Mouse (Mus musculus): ENCODE results near the gene Aldh8a1. TPM values are rescaled to one million over a fixed set of nuclear protein-coding genes. Genes with fewer than 3 reads are reported as not detected.

The Aldh8a1 gene
- polyA plus RNA-seq, 1 experiment from 2014 or later = 0.09 TPM

- no peaks in the 10 kb centered on the region for H3K4me1 ChIP-seq (replicated peaks; ENCODE audit: control insufficient read depth, insufficient read depth, low read length)
- H3K9ac ChIP-seq (ENCODE audit: low read length) = no peak overlapping the region
- no peak overlapping the region for H3K27ac ChIP-seq (ENCODE audit: low read length)
- no peak for ATAC-seq (ENCODE audit: low read depth)
- H3K27me3 ChIP-seq (ENCODE audit: control insufficient read depth, insufficient read depth, low read depth, low read length) = no peaks in the 10 kb centered on the region
- no peak overlapping the region for H3K4me3 ChIP-seq (ENCODE audit: low read length)
- H3K36me3 ChIP-seq (ENCODE audit: control insufficient read depth, insufficient read depth, low read length) = peaks cover 26% of the 10 kb centered on the region
- H3K4me2 ChIP-seq (ENCODE audit: low read depth, low read length) = no peak overlapping the region
- no peaks in the 10 kb centered on the region for H3K9me3 ChIP-seq (ENCODE audit: control insufficient read depth, low read length)
- WGBS = 90% methylated on average over 7 of the region's 7 CpGs
Measured at GRCm38 (mm10) chr10:21364946-21365345, 12.1 kb upstream of the Aldh8a1 start.

- H3K9me3 ChIP-seq (ENCODE audit: control insufficient read depth, low read length) = no peaks in the 10 kb centered on the region
- WGBS = 71% methylated on average over 4 of the region's 4 CpGs
- peaks cover 22% of the 10 kb centered on the region for H3K36me3 ChIP-seq (ENCODE audit: control insufficient read depth, insufficient read depth, low read length)
- no peak overlapping the region for H3K4me3 ChIP-seq (ENCODE audit: low read length)
- no peak overlapping the region for H3K9ac ChIP-seq (ENCODE audit: low read length)
- H3K27me3 ChIP-seq (ENCODE audit: control insufficient read depth, insufficient read depth, low read depth, low read length) = no peaks in the 10 kb centered on the region
- H3K4me1 ChIP-seq (replicated peaks; ENCODE audit: control insufficient read depth, insufficient read depth, low read length) = no peaks in the 10 kb centered on the region
- no peak overlapping the region for H3K27ac ChIP-seq (ENCODE audit: low read length)
- ATAC-seq (ENCODE audit: low read depth) = no peak
- H3K4me2 ChIP-seq (ENCODE audit: low read depth, low read length) = no peak overlapping the region
Measured at GRCm38 (mm10) chr10:21365897-21366296, 11.2 kb upstream of the Aldh8a1 start.

GRCm38 (mm10) chr10:21366471-21366870 lies 10.6 kb upstream of the Aldh8a1 start:
- Histone ChIP-seq H3K9ac (ENCODE audit: low read length) (no peak overlapping the region), H3K36me3 (ENCODE audit: control insufficient read depth, insufficient read depth, low read length) (peaks cover 22% of the 10 kb centered on the region), H3K27me3 (ENCODE audit: control insufficient read depth, insufficient read depth, low read depth, low read length) (no peaks in the 10 kb centered on the region), H3K27ac (ENCODE audit: low read length) (no peak overlapping the region), H3K4me2 (ENCODE audit: low read depth, low read length) (no peak overlapping the region), H3K4me1 (replicated peaks; ENCODE audit: control insufficient read depth, insufficient read depth, low read length) (no peaks in the 10 kb centered on the region), H3K9me3 (ENCODE audit: control insufficient read depth, low read length) (no peaks in the 10 kb centered on the region), H3K4me3 (ENCODE audit: low read length) (no peak overlapping the region)
- 61% methylated on average over 3 of the region's 3 CpGs for WGBS
- no peak for ATAC-seq (ENCODE audit: low read depth)

GRCm38 (mm10) chr10:21367481-21367880 lies 9.6 kb upstream of the Aldh8a1 start:
- Histone ChIP-seq H3K36me3 (ENCODE audit: control insufficient read depth, insufficient read depth, low read length) (peaks cover 22% of the 10 kb centered on the region), H3K9ac (ENCODE audit: low read length) (no peak overlapping the region), H3K4me1 (replicated peaks; ENCODE audit: control insufficient read depth, insufficient read depth, low read length) (no peaks in the 10 kb centered on the region), H3K27me3 (ENCODE audit: control insufficient read depth, insufficient read depth, low read depth, low read length) (no peaks in the 10 kb centered on the region), H3K9me3 (ENCODE audit: control insufficient read depth, low read length) (no peaks in the 10 kb centered on the region), H3K4me2 (ENCODE audit: low read depth, low read length) (no peak overlapping the region), H3K27ac (ENCODE audit: low read length) (no peak overlapping the region), H3K4me3 (ENCODE audit: low read length) (no peak overlapping the region)
- ATAC-seq (ENCODE audit: low read depth) = no peak
- 86% methylated on average over 9 of the region's 9 CpGs for WGBS

- H3K4me2 ChIP-seq (ENCODE audit: low read depth, low read length) = no peak overlapping the region
- no peaks in the 10 kb centered on the region for H3K27me3 ChIP-seq (ENCODE audit: control insufficient read depth, insufficient read depth, low read depth, low read length)
- H3K9me3 ChIP-seq (ENCODE audit: control insufficient read depth, low read length) = no peaks in the 10 kb centered on the region
- H3K27ac ChIP-seq (ENCODE audit: low read length) = no peak overlapping the region
- ATAC-seq (ENCODE audit: low read depth) = no peak
- H3K4me3 ChIP-seq (ENCODE audit: low read length) = no peak overlapping the region
- WGBS = 90% methylated on average over 2 of the region's 2 CpGs
- no peak overlapping the region for H3K9ac ChIP-seq (ENCODE audit: low read length)
- H3K36me3 ChIP-seq (ENCODE audit: control insufficient read depth, insufficient read depth, low read length) = peaks cover 16% of the 10 kb centered on the region
- no peaks in the 10 kb centered on the region for H3K4me1 ChIP-seq (replicated peaks; ENCODE audit: control insufficient read depth, insufficient read depth, low read length)
Measured at GRCm38 (mm10) chr10:21369586-21369985, 7.5 kb upstream of the Aldh8a1 start.

- H3K9me3 ChIP-seq (ENCODE audit: control insufficient read depth, low read length) = no peaks in the 10 kb centered on the region
- H3K4me1 ChIP-seq (replicated peaks; ENCODE audit: control insufficient read depth, insufficient read depth, low read length) = no peaks in the 10 kb centered on the region
- no peak overlapping the region for H3K4me2 ChIP-seq (ENCODE audit: low read depth, low read length)
Measured at GRCm38 (mm10) chr10:21372271-21372670, 4.8 kb upstream of the Aldh8a1 start.

GRCm38 (mm10) chr10:21378196-21378944 lies 1.3 kb downstream of the Aldh8a1 start:
- no peaks in the 10 kb centered on the region for H3K36me3 ChIP-seq (ENCODE audit: control insufficient read depth, insufficient read depth, low read length)
- no peaks in the 10 kb centered on the region for H3K27me3 ChIP-seq (ENCODE audit: control insufficient read depth, insufficient read depth, low read depth, low read length)
- H3K27ac ChIP-seq (ENCODE audit: low read length) = no peak overlapping the region
- WGBS = 62% methylated on average over 9 of the region's 9 CpGs
- no peaks in the 10 kb centered on the region for H3K9me3 ChIP-seq (ENCODE audit: control insufficient read depth, low read length)
- H3K4me1 ChIP-seq (replicated peaks; ENCODE audit: control insufficient read depth, insufficient read depth, low read length) = no peaks in the 10 kb centered on the region
- H3K4me3 ChIP-seq (ENCODE audit: low read length) = no peak overlapping the region
- no peak overlapping the region for H3K9ac ChIP-seq (ENCODE audit: low read length)
- H3K4me2 ChIP-seq (ENCODE audit: low read depth, low read length) = no peak overlapping the region
- no peak for ATAC-seq (ENCODE audit: low read depth)

More at GRCm38 (mm10) chr10:21372271-21372670, 4.8 kb upstream of the Aldh8a1 start:
- no peak overlapping the region for H3K4me3 ChIP-seq (ENCODE audit: low read length)
- peaks cover 10% of the 10 kb centered on the region for H3K36me3 ChIP-seq (ENCODE audit: control insufficient read depth, insufficient read depth, low read length)
- ATAC-seq (ENCODE audit: low read depth) = no peak
- WGBS = 92% methylated on average over 6 of the region's 6 CpGs
- no peak overlapping the region for H3K27ac ChIP-seq (ENCODE audit: low read length)
- H3K9ac ChIP-seq (ENCODE audit: low read length) = no peak overlapping the region
- no peaks in the 10 kb centered on the region for H3K27me3 ChIP-seq (ENCODE audit: control insufficient read depth, insufficient read depth, low read depth, low read length)

- WGBS = 7% methylated on average over 6 of the region's 6 CpGs
- Histone ChIP-seq H3K9me3 (ENCODE audit: control insufficient read depth, low read length) (no peaks in the 10 kb centered on the region), H3K4me2 (ENCODE audit: low read depth, low read length) (no peak overlapping the region), H3K27me3 (ENCODE audit: control insufficient read depth, insufficient read depth, low read depth, low read length) (no peaks in the 10 kb centered on the region), H3K9ac (ENCODE audit: low read length) (no peak overlapping the region), H3K4me1 (replicated peaks; ENCODE audit: control insufficient read depth, insufficient read depth, low read length) (no peaks in the 10 kb centered on the region), H3K27ac (ENCODE audit: low read length) (no peak overlapping the region), H3K4me3 (ENCODE audit: low read length) (no peak overlapping the region), H3K36me3 (ENCODE audit: control insufficient read depth, insufficient read depth, low read length) (no peaks in the 10 kb centered on the region)
- ATAC-seq (ENCODE audit: low read depth) = 0 out of 2 replicates have a peak, but pooled peaks have one; percentile 51
Measured at GRCm38 (mm10) chr10:21382914-21383313, 5.8 kb downstream of the Aldh8a1 start.

GRCm38 (mm10) chr10:21385111-21385663 lies 8.1 kb downstream of the Aldh8a1 start:
- no peak overlapping the region for H3K9ac ChIP-seq (ENCODE audit: low read length)
- H3K4me1 ChIP-seq (replicated peaks; ENCODE audit: control insufficient read depth, insufficient read depth, low read length) = no peaks in the 10 kb centered on the region
- H3K4me2 ChIP-seq (ENCODE audit: low read depth, low read length) = no peak overlapping the region
- H3K27me3 ChIP-seq (ENCODE audit: control insufficient read depth, insufficient read depth, low read depth, low read length) = no peaks in the 10 kb centered on the region
- 59% methylated on average over 3 of the region's 3 CpGs for WGBS
- H3K9me3 ChIP-seq (ENCODE audit: control insufficient read depth, low read length) = no peaks in the 10 kb centered on the region
- H3K36me3 ChIP-seq (ENCODE audit: control insufficient read depth, insufficient read depth, low read length) = no peaks in the 10 kb centered on the region
- no peak overlapping the region for H3K27ac ChIP-seq (ENCODE audit: low read length)
- no peak for ATAC-seq (ENCODE audit: low read depth)
- H3K4me3 ChIP-seq (ENCODE audit: low read length) = no peak overlapping the region
